Mouse (Mus musculus) heart, embryonic 10.5 days (tissue): ENCODE results near the gene Dct. TPM values are rescaled to one million over a fixed set of nuclear protein-coding genes. Genes with fewer than 3 reads are reported as not detected.

Experiments used
- DNase-seq: peaks from one replicate; pipeline ENCODE4 v3.0.0-alpha.2; 2017; ENCODE audit warnings: low spot score
- H3K27ac ChIP-seq: fragments of 300-500 bp; sonication (generic); 2 replicates; pipeline ENCODE4 v1.5.1; 2016; ENCODE audit warnings: mild to moderate bottlenecking
- H3K27me3 ChIP-seq: fragments of 300-500 bp; sonication (generic); 2 replicates; pipeline ENCODE4 v1.6.1; 2016; ENCODE audit warnings: mild to moderate bottlenecking; ENCODE audit not compliant: poor library complexity, insufficient read depth, severe bottlenecking
- H3K36me3 ChIP-seq: fragments of 300-500 bp; sonication (generic); 2 replicates; pipeline ENCODE4 v1.6.1; 2016; ENCODE audit warnings: mild to moderate bottlenecking, moderate library complexity
- H3K4me1 ChIP-seq: fragments of 300-500 bp; sonication (generic); 2 replicates; pipeline ENCODE4 v1.6.1; 2016; ENCODE audit warnings: mild to moderate bottlenecking
- H3K4me3 ChIP-seq: fragments of 300-500 bp; sonication (generic); 2 replicates; pipeline ENCODE4 v1.5.1; 2016; ENCODE audit warnings: mild to moderate bottlenecking, moderate library complexity
- H3K9me3 ChIP-seq: fragments of 300-500 bp; sonication (generic); 2 replicates; pipeline ENCODE4 v1.6.1; 2016; ENCODE audit warnings: mild to moderate bottlenecking, moderate library complexity
- WGBS: fragments of 180-500 bp; shearing (Covaris S2); methylation state at CpG from one replicate; pipeline ENCODE4 v1.1.7; 2016; 5-methylcytosine and 5-hydroxymethylcytosine counted together
- polyA plus RNA-seq: library from polyadenylated mRNA; unstranded; fragments of >200 nt; fragmentation: Nextera tagmentation; extraction: Ambion mirVana; gene quantifications from 2 replicates; pipeline ENCODE4 v1.2.1, GENCODE M21; 2016

Gene Dct
- polyA plus RNA-seq, 1 experiment from 2014 or later, result 1.0 TPM

DNA sequence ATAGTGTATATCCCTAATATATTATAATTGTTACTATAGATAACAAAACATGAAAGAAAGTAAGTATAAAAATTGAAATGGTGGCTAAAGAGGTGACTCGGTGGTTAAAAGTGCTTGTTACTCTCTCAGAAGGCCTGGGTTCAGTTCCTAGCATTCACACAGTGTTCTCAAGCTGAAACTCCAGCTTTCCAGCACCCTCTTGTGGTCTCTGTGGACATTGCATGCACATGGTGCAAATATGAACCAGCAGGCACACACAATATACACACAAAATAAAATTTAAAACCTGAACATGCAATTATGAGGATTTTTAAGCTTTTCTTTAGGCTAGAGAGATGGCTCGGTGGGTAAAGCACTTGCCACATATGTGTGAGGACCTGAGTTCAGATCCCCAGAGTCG is 24.5 kb downstream of the Dct start:
- no peak for DNase-seq
- peaks cover 16% of the 10 kb centered on the region for H3K9me3 ChIP-seq
- H3K36me3 ChIP-seq, result peaks cover 3% of the 10 kb centered on the region; the same call in 1 of the 2 replicates
- WGBS, result 82% methylated on average over 3 of the region's 3 CpGs
- no peaks in the 10 kb centered on the region for H3K27me3 ChIP-seq
- no peak overlapping the region for H3K27ac ChIP-seq
- no peak overlapping the region for H3K4me3 ChIP-seq
- no peaks in the 10 kb centered on the region for H3K4me1 ChIP-seq

DNA sequence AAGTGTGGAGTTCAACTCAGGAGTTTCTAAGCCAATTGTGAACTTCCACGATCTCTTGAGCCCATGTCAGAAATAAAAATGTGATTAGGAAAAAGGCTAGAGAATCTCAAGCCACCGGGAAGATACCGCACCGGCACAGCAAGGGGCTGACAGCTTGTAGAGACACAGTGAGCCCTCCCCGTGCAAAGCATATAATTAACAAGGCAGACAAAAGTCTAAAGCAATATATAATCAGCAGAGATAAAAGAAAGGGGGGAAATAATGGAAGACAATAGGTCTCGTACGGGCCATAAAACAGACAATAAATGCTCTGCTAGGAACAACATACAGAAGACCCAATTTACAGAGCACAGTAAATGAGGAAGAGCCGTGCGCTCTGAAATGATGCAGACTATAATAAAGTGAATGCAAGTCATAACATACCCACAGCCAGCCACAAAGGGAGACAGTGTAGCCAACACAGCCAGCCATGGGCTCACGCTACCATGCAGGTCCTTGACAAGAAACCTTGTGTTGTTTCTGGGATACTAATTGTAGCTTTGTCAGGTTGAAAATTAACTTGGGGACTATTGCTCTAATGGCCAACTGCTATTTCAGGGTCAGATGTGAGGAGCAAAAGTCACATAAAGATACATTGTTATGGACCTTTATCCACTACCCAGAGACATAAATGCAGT is 30.0 kb downstream of the Dct start:
- Histone ChIP-seq H3K36me3 (no peaks in the 10 kb centered on the region), H3K9me3 (no peaks in the 10 kb centered on the region), H3K27me3 (peaks cover 27% of the 10 kb centered on the region; the same call in 1 of the 2 replicates), H3K4me3 (no peak overlapping the region), H3K27ac (no peak overlapping the region), H3K4me1 (no peaks in the 10 kb centered on the region)
- DNase-seq, result no peak
- 80% methylated on average over 10 of the region's 10 CpGs for WGBS

- Histone ChIP-seq H3K4me1 (no peaks in the 10 kb centered on the region), H3K36me3 (no peaks in the 10 kb centered on the region), H3K4me3 (no peak overlapping the region), H3K27ac (no peak overlapping the region), H3K9me3 (no peaks in the 10 kb centered on the region), H3K27me3 (peaks cover 38% of the 10 kb centered on the region)
- 77% methylated on average over 5 of the region's 5 CpGs for WGBS
- no peak for DNase-seq
Observed at GRCm38 (mm10) chr14:118019314-118019713, 32.7 kb downstream of the Dct start.

DNA sequence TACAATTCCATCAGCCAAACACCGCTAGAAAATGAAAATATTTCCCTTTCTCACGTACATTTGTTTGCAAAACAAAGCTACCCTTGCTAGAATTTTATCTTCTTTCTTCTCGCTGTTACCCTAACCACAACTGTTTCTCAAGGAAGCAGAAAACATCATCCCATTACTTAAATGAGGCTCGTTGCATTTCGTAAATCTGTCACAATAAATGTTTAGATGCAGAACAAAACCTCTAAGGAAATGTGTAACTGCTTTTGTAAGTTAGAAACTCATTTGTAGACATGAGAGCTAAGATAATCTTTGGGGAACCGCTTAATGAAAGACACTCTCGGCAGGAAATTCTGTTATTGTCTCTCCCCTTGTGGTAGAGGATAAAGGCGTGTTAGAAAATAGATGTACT is 38.8 kb downstream of the Dct start:
- 78% methylated on average over 8 of the region's 8 CpGs for WGBS
- H3K9me3 ChIP-seq, result no peaks in the 10 kb centered on the region
- H3K4me3 ChIP-seq, result no peak overlapping the region
- H3K27ac ChIP-seq, result no peak overlapping the region
- DNase-seq, result no peak
- H3K36me3 ChIP-seq, result no peaks in the 10 kb centered on the region
- no peaks in the 10 kb centered on the region for H3K4me1 ChIP-seq
- H3K27me3 ChIP-seq, result peaks cover 59% of the 10 kb centered on the region

- no peaks in the 10 kb centered on the region for H3K9me3 ChIP-seq
- DNase-seq, result no peak
- peaks cover 70% of the 10 kb centered on the region for H3K27me3 ChIP-seq
- no peak overlapping the region for H3K27ac ChIP-seq
- no peaks in the 10 kb centered on the region for H3K36me3 ChIP-seq
- H3K4me3 ChIP-seq, result no peak overlapping the region
- H3K4me1 ChIP-seq, result no peaks in the 10 kb centered on the region
- 70% methylated on average over 9 of the region's 9 CpGs for WGBS
Observed at GRCm38 (mm10) chr14:118009541-118009940, 42.5 kb downstream of the Dct start.

GRCm38 (mm10) chr14:118005697-118006096 is 46.3 kb downstream of the Dct start:
- 31% methylated on average over 5 of the region's 5 CpGs for WGBS
- Histone ChIP-seq H3K27me3 (peaks cover 72% of the 10 kb centered on the region), H3K4me1 (peaks cover 17% of the 10 kb centered on the region), H3K9me3 (no peaks in the 10 kb centered on the region), H3K36me3 (no peaks in the 10 kb centered on the region), H3K4me3 (no peak overlapping the region), H3K27ac (no peak overlapping the region)
- no peak for DNase-seq

DNA sequence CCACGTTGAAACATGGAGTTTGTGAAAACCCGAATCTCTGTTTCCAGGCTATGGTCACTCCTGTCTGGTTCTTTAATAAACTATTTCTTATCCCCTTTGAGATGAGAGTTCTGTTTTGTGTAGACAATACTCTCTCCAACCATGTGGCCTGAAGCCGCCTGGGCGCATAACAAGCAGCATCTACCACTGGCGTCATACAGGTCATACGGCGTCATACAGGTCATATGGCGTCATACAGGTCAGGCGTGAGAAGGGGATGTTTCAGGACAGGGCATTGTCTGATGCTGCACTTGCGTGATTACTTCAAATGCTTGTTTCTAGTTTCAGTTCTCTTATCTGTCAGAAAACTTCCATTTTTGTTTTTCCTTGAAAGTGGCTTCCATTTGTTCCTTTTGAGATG is 47.6 kb downstream of the Dct start:
- Histone ChIP-seq H3K27me3 (peaks cover 69% of the 10 kb centered on the region), H3K4me1 (peaks cover 23% of the 10 kb centered on the region)

GRCm38 (mm10) chr14:117993845-117994244 is 58.2 kb downstream of the Dct start:
- no peak overlapping the region for H3K27ac ChIP-seq
- no peaks in the 10 kb centered on the region for H3K9me3 ChIP-seq
- 90% methylated on average over 6 of the region's 6 CpGs for WGBS
- no peak for DNase-seq
- H3K27me3 ChIP-seq, result peaks cover 87% of the 10 kb centered on the region
- H3K4me1 ChIP-seq, result 0 out of 2 replicates have a peak, but pooled peaks cover under 1% of the 10 kb centered on the region
- H3K36me3 ChIP-seq, result no peaks in the 10 kb centered on the region
- H3K4me3 ChIP-seq, result no peak overlapping the region

More for the DNA sequence above, 47.6 kb downstream of the Dct start:
- H3K9me3 ChIP-seq, result no peaks in the 10 kb centered on the region
- no peaks in the 10 kb centered on the region for H3K36me3 ChIP-seq
- no peak for DNase-seq
- no peak overlapping the region for H3K27ac ChIP-seq
- WGBS, result 85% methylated on average over 10 of the region's 10 CpGs
- H3K4me3 ChIP-seq, result no peak overlapping the region

DNA sequence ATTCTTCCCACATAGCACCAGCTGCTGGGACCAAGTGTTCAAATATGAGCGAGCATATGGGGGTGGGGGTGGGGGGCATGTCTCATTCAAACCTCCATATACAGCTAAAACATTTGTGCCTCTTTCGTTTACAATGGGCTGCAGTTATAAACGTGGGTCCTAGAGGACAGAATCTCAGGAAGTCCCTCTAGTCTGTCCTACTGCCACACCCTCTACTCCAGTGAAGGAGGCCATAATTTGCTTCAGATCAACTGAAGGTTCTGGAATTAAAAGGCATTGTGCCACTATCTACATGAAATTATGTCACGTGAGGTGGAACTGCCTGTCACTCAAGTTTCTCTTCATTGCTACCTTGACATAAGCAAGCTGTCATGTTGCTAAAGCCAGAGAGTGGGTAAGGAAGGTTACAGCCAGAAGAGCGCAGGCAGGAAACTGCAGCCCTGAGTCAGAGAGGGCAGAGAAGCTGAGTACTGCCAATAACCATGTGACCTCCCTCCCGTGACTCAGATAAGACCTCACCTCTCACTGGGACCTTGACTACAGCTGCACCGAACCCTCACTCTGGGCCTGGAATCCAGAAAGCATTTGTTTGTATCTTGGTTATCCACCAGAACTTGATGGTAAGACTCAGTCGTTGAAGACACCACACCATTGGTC is 59.3 kb downstream of the Dct start:
- 64% methylated on average over 8 of the region's 8 CpGs for WGBS
- DNase-seq, result no peak
- peaks cover 88% of the 10 kb centered on the region for H3K27me3 ChIP-seq
- no peaks in the 10 kb centered on the region for H3K36me3 ChIP-seq
- no peak overlapping the region for H3K4me3 ChIP-seq
- no peaks in the 10 kb centered on the region for H3K9me3 ChIP-seq
- no peak overlapping the region for H3K27ac ChIP-seq
- no peaks in the 10 kb centered on the region for H3K4me1 ChIP-seq

DNA sequence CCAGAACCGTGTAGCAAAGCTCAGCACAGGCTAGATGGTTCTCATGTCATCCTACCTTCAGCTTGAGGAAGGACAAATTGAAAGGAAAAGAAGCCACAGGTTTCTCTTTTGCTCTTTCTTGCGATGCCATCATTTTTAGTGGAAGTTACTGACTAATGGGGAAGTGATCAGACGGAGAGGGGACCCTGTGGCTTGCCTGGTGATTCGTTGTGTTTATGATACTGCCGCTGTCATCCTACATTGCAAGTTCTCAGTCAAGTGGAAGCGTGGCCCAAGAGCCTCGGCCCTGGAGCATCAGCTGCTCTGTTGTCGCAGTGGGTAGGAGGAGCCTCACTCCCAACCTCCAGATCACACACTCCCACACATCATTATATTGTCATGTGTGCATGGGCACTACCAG is 61.8 kb downstream of the Dct start:
- peaks cover 97% of the 10 kb centered on the region for H3K27me3 ChIP-seq
- WGBS, result 77% methylated on average over 8 of the region's 8 CpGs

GRCm38 (mm10) chr14:117988444-117988843 is 63.6 kb downstream of the Dct start:
- no peaks in the 10 kb centered on the region for H3K4me1 ChIP-seq
- no peak for DNase-seq
- H3K27ac ChIP-seq, result no peak overlapping the region
- no peaks in the 10 kb centered on the region for H3K9me3 ChIP-seq
- H3K36me3 ChIP-seq, result no peaks in the 10 kb centered on the region
- H3K27me3 ChIP-seq, result peaks cover 98% of the 10 kb centered on the region
- WGBS, result 80% methylated on average over 10 of the region's 10 CpGs
- H3K4me3 ChIP-seq, result no peak overlapping the region

More for the DNA sequence above, 61.8 kb downstream of the Dct start:
- no peak for DNase-seq
- Histone ChIP-seq H3K9me3 (no peaks in the 10 kb centered on the region), H3K4me1 (no peaks in the 10 kb centered on the region), H3K36me3 (no peaks in the 10 kb centered on the region), H3K4me3 (no peak overlapping the region), H3K27ac (no peak overlapping the region)

GRCm38 (mm10) chr14:117981532-117981931 is 70.5 kb downstream of the Dct start:
- Histone ChIP-seq H3K27me3 (peaks cover 75% of the 10 kb centered on the region), H3K27ac (no peak overlapping the region), H3K36me3 (no peaks in the 10 kb centered on the region), H3K4me1 (no peaks in the 10 kb centered on the region), H3K9me3 (no peaks in the 10 kb centered on the region; the same call in 1 of the 2 replicates), H3K4me3 (no peak overlapping the region)
- 85% methylated on average over 10 of the region's 10 CpGs for WGBS
- peak; percentile 36 for DNase-seq

GRCm38 (mm10) chr14:117972576-117972975 is 79.5 kb downstream of the Dct start:
- Histone ChIP-seq H3K27ac (no peak overlapping the region), H3K36me3 (no peaks in the 10 kb centered on the region), H3K4me3 (no peak overlapping the region), H3K9me3 (no peaks in the 10 kb centered on the region), H3K27me3 (peaks cover 69% of the 10 kb centered on the region), H3K4me1 (0 out of 2 replicates have a peak, but pooled peaks cover 3% of the 10 kb centered on the region)
- 83% methylated on average over 5 of the region's 5 CpGs for WGBS
- DNase-seq, result no peak
